Mouse (Mus musculus) kidney, adult 2 months (tissue): Measurements from ENCODE around the gene Bcan.

Experiments
- CTCF ChIP-seq: fragments of 200-500 bp; conservative IDR thresholded peaks from 2 replicates; pipeline ENCODE4 v1.5.1; 2011; ENCODE audit warnings: low read depth, mild to moderate bottlenecking, control low read depth, low read length, moderate library complexity, mixed read lengths; ENCODE audit not compliant: insufficient read depth, insufficient read length
- POLR2A ChIP-seq: fragments of 200-500 bp; IDR thresholded peaks from one replicate; pipeline ENCODE4 v1.6.1; 2011; ENCODE audit warnings: low read depth, low read length, control low read depth

GRCm38 (mm10) chr3:87972776-87973175 lies 27.3 kb downstream of the Bcan start:
- TF ChIP-seq CTCF: no peak
- TF ChIP-seq POLR2A: no peak
